Mouse (Mus musculus) mouse trophoblast stem cell (cell line): ENCODE data around the gene Mef2d.
"Not testable (repeated sequence)": the region's sequence is repeated elsewhere in the genome, so short reads cannot be mapped to it uniquely, and the experiment has no call there.

ENCODE experiments used
- in situ Hi-C, 2 experiments: fragments of 300-500 bp; cut with MseI, MboI; formaldehyde crosslinking; loops; 2 replicates in 1 of 2; 3 replicates in 1 of 2; pipeline ENCODE4 v1.15.1; 2025

Gene Mef2d

DNA sequence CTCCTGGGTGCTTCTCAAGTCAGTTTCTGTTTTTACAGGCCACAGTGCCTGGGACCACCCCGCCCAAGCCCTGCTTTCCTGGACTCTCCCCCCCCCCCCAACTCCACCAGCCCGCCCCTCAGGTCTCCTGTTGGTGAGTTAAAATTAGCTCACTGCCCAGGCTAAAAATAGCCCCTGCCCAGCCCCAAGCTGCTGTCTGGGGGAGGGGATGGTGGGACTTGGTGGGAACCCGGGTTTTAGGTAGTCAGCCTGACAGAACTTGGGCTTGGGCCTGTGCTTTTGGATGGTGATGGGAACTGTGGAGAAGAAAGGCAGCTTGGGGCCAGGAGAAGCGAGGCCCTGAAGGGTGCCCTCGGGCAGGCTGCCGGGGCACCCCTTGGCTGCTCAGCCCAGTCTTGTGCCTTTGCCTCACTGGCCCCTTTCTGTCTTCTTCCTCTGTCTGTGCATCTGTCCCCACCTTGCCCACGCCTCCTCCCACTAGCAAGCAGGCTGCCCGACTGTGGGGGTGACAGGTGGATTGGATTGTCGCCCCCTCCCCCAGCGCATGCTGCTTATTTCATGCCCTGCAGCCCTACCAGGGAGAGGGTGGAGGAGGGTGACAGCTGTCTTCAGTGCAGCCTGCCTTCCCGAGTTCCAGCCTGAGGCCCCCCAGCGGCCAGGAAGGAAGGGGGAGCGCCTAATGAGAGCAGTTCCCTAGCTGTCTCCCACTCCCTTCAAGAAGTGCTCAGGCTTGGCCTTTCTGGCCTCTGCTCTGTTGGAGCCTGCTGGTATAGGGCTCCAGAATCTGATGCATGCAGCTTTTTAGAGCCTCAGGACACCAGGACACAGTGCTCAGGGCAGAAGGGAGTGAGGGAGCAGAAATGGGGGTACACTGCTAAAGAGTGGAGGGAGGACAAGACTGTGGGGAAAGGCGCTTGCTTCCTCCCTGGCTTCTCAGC, 8.2 kb downstream of the Mef2d start:
- in situ Hi-C loops, result no loop called here

- in situ Hi-C loops, result no loop called here
Observed at GRCm38 (mm10) chr3:88150999-88151364, 8.8 kb downstream of the Mef2d start.

GRCm38 (mm10) chr3:88152056-88152455, 9.9 kb downstream of the Mef2d start:
- in situ Hi-C loops, result no loop called here

- in situ Hi-C loops, result no loop called here
Observed at GRCm38 (mm10) chr3:88153290-88154011, 11.3 kb downstream of the Mef2d start.

- in situ Hi-C loops, result no loop called here
Observed at GRCm38 (mm10) chr3:88154236-88154635, 12.1 kb downstream of the Mef2d start.

DNA sequence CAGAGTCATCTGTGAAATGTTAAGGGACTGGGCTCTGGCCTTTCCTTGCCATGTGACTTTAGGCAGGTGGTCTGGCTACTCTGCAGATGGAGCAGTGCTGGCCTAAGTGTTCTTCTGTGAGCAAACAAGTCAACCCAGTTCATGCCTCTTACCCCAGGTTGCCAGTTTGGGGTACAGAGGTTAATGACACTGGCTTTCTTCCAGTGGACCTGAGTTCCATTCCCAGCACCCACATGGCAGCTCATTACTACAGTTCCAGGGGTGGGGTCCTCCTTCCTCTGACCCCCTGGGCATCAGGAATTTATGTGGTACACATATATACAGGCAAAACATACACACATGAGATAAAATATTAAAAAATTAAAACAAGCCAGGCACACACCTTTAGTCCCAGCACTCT, 14.6 kb downstream of the Mef2d start:
- in situ Hi-C loops, result no loop called here

- in situ Hi-C loops, result no loop called here
Observed at GRCm38 (mm10) chr3:88157771-88158597, 15.8 kb downstream of the Mef2d start.

GRCm38 (mm10) chr3:88158991-88159390, 16.8 kb downstream of the Mef2d start:
- in situ Hi-C loops, result no loop called here

- in situ Hi-C loops, result no loop called here
Observed at GRCm38 (mm10) chr3:88160856-88161255, 18.7 kb downstream of the Mef2d start.

- in situ Hi-C loops, result no loop called here
Observed at GRCm38 (mm10) chr3:88162259-88162658, 20.1 kb downstream of the Mef2d start.

DNA sequence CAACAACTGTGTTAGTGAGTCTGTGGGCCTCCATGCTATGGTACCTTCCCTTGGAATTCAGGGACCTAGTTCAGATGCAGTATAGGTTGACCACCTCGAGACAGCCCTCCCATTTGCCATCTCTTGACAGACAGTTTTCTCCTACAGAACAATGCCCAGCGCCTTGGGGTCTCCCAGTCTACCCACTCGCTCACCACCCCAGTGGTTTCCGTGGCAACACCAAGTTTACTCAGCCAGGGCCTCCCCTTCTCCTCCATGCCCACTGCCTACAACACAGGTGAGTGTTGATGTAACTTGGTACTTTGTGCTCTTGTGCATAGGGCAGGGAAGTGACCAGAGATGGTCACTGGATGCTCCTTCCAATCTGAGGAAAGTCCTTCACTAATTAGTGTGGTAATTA, 20.6 kb downstream of the Mef2d start:
- in situ Hi-C loops, result no loop called here

DNA sequence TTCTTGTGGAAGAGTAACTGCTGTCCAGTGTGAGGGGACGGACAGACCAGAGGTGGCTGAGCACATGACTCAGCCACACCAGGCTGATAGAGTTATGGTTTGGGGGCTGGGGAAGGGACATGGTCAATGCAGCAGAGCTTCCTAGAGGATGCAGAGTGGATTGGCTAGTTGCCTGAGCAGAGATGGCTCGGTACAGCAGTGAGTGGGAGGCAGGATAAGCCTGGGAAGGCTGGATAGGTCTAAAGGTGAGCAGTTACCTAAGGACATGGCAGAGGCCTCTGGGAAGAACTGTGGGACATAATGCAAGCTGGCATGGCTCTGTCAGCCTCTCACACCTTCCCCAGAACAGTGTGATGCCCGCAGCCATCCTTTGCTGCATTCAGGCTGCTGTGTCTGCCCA, 21.7 kb downstream of the Mef2d start:
- in situ Hi-C loops, result no loop called here

DNA sequence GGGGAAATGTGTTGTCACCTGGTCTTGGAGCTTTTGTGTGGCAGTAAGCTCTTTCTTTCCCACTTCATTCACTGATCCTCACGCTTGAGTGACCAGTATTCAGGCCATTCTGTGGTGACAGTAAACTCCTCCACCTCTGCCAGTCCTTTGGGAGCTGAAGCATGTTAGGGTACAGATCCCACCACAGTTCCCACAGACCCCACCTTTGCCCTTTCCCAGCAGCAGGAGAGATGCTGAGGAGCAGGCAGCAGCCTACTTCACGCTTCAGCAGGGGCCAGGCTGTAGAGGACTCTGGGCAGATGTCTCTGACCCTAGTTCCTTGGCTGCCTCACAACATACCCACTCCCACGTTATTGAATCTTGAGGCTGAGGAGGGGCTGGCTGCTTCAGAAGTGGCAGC, 22.1 kb downstream of the Mef2d start:
- in situ Hi-C loops, result no loop called here

DNA sequence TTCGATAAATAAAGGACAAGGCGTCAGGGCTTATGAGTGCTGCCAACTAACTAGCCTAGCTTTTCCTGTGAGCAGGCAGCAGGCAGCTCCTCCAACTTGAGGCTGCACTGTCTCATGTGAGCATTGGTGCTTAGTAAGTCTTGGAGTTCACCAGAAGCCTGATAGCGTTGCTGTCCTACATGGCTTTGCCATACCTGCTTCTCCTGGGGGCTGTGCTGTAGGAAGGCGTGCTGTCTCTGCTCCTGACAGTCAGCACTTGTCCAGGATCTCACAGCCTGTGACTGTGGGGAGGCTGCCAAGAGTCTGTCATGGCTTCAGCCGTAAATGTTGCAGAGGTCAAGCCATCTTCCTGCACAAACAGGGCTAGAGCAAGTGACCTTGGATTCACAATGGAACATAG, 23.9 kb downstream of the Mef2d start:
- in situ Hi-C loops, result no loop called here

GRCm38 (mm10) chr3:88170361-88170760, 28.2 kb downstream of the Mef2d start:
- in situ Hi-C loops, result loop anchor here in 1 of 2 experiments (5.0 kb wide), 1 partner anchor 83 kb away; no protein-coding TSS in a partner anchor

GRCm38 (mm10) chr3:88172440-88172839, 30.3 kb downstream of the Mef2d start:
- in situ Hi-C loops, result loop anchor here in 1 of 2 experiments (5.0 kb wide), 1 partner anchor 85 kb away; no protein-coding TSS in a partner anchor

- in situ Hi-C loops, result loop anchor here in 1 of 2 experiments (5.0 kb wide), 1 partner anchor 86 kb away; no protein-coding TSS in a partner anchor
Observed at GRCm38 (mm10) chr3:88173375-88173774, 31.2 kb downstream of the Mef2d start.

DNA sequence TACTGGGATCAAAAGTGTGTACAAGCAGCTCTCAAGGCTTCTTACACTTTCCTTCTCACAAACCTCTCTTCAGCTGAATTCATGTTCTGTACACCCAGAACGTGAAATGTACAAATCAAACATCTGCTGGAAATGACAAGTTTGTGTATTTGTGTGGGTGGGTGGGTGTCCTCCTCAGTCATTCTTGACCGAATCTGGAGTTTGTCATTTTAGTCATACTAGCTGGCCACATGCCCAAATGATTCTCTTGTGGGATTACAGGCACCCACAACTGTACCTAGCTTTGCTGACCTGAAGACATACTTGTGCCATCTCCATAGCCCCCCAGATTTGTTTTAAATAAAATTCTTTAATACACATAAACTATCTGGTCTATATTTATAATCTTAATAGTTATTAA, 32.7 kb downstream of the Mef2d start:
- in situ Hi-C loops, result loop anchor here in 1 of 2 experiments (5.0 kb wide), 1 partner anchor 88 kb away; no protein-coding TSS in a partner anchor

GRCm38 (mm10) chr3:88177106-88177505, 34.9 kb downstream of the Mef2d start:
- in situ Hi-C loops, result no loop called here

DNA sequence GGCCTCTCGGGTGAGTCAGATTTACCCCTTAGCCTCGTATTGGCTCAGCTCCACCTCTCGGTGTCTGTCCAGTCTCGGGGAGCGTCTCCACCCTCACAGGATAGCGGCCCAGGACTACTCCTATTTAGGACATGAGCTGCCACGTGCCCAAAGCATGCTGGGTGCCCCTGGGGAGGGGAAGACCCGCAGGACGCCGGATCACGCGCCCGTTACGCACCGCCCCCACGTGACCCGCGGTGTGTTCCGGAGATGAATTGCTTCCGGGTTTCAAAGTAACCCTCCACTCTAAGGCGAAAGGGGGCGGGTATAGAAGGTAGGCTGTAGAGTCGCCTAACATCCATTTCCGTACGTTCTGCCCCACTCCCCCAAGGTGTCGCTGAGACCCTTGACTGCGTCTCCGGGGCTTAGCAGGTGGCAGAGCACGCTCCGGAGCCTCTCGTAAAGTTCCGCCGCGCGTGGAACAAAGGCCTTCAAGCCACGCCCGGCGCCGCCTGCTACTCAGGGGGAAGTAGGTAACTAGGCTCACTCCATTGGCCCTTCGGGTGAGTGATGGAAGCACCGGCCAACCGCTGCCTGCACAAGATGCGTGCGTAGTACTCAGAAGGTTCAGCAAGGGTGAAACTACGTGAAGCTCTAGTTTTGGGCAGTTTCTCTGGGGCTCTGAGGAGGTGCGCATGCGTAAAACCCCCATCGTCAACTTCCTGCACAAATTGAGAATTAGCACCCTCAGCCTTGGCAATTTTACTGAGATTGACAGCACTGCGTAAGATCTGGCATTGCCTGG, 35.6 kb downstream of the Mef2d start:
- in situ Hi-C loops, result no loop called here

GRCm38 (mm10) chr3:88178346-88178733, 36.2 kb downstream of the Mef2d start:
- in situ Hi-C loops, result not testable (repeated sequence)
